Mouse (Mus musculus) lung, postnatal 0 days (tissue): Measurements from ENCODE around the gene Il9r. TPM values are rescaled to one million over a fixed set of nuclear protein-coding genes. Genes with fewer than 3 reads are reported as not detected.
A peak's percentile ranks its signal among the peaks of the same experiment; 100 is the strongest.

Experiments used
- ATAC-seq: fragments of 200-750 bp; cut with Nextera tagmentation; 2 replicates; pipeline ENCODE4 v1.8.0; 2017; ENCODE audit warnings: moderate library complexity
- DNase-seq: peaks from one replicate; pipeline ENCODE4 v3.0.0-alpha.2; 2016; ENCODE audit warnings: low spot score
- H3K27ac ChIP-seq: fragments of 300-500 bp; sonication (generic); 2 replicates; pipeline ENCODE4 v1.5.1; 2014; ENCODE audit warnings: antibody characterized with exemption, mild to moderate bottlenecking, low read length, mixed read lengths
- H3K27me3 ChIP-seq: fragments of 300-500 bp; sonication (generic); replicated peaks from 2 replicates; pipeline ENCODE4 v1.6.1; 2014; ENCODE audit warnings: low read length, mixed read lengths; ENCODE audit not compliant: insufficient read depth
- H3K36me3 ChIP-seq: fragments of 300-500 bp; sonication (generic); 2 replicates; pipeline ENCODE4 v1.6.1; 2014; ENCODE audit warnings: low read length, mixed read lengths; ENCODE audit not compliant: insufficient read depth
- H3K4me1 ChIP-seq: fragments of 300-500 bp; sonication (generic); 2 replicates; pipeline ENCODE4 v1.6.1; 2014; ENCODE audit warnings: antibody characterized with exemption, low read depth, low read length, mixed read lengths; ENCODE audit not compliant: insufficient read depth
- H3K4me2 ChIP-seq: fragments of 300-500 bp; sonication (generic); replicated peaks from 2 replicates; pipeline ENCODE4 v1.6.1; 2014; ENCODE audit warnings: low read depth, mild to moderate bottlenecking, low read length, moderate library complexity, mixed read lengths
- H3K4me3 ChIP-seq: fragments of 300-500 bp; sonication (generic); 2 replicates; pipeline ENCODE4 v1.5.1; 2014; ENCODE audit warnings: low read depth, low read length
- H3K9ac ChIP-seq: fragments of 300-500 bp; sonication (generic); replicated peaks from 2 replicates; pipeline ENCODE4 v1.6.1; 2014; ENCODE audit warnings: low read depth, mild to moderate bottlenecking
- H3K9me3 ChIP-seq: fragments of 300-500 bp; sonication (generic); 2 replicates; pipeline ENCODE4 v1.6.1; 2016; ENCODE audit warnings: low read length, mixed read lengths
- CTCF ChIP-seq: IDR thresholded peaks from 2 replicates; pipeline ENCODE4 v1.5.1; 2016; ENCODE audit warnings: antibody characterized with exemption, mild to moderate bottlenecking
- EP300 ChIP-seq: IDR thresholded peaks from 2 replicates; pipeline ENCODE4 v1.6.1; 2016; ENCODE audit warnings: antibody characterized with exemption, mild to moderate bottlenecking, control low read depth
- WGBS: fragments of 180-500 bp; shearing (Covaris S2); extraction: QIAGEN DNeasy Blood & Tissue Kit; methylation state at CpG from one replicate; pipeline ENCODE4 v1.1.7; 2014; 5-methylcytosine and 5-hydroxymethylcytosine counted together
- polyA plus RNA-seq: library from polyadenylated mRNA; unstranded; fragments of >200 nt; fragmentation: Nextera tagmentation; extraction: Ambion mirVana; gene quantifications from 2 replicates; pipeline ENCODE4 v1.2.1, GENCODE M21; 2015

Il9r gene
- polyA plus RNA-seq, 1 experiment from 2014 or later = 0.05 TPM

GRCm38 (mm10) chr11:32181973-32182868, 17.9 kb downstream of the Il9r start:
- no peaks in the 10 kb centered on the region for H3K9me3 ChIP-seq
- no peak overlapping the region for H3K27ac ChIP-seq
- H3K27me3 ChIP-seq = no peaks in the 10 kb centered on the region
- peak; percentile 40; the same call in 1 of the 2 replicates for ATAC-seq
- no peaks in the 10 kb centered on the region for H3K36me3 ChIP-seq
- TF ChIP-seq EP300 (no peak), CTCF (peak; percentile 91)
- peak; percentile 87 for DNase-seq
- H3K4me3 ChIP-seq = no peak overlapping the region
- H3K9ac ChIP-seq = no peak overlapping the region
- H3K4me2 ChIP-seq = no peak overlapping the region
- no peaks in the 10 kb centered on the region for H3K4me1 ChIP-seq
- 41% methylated on average over 23 of the region's 25 CpGs for WGBS

GRCm38 (mm10) chr11:32181246-32181645, 18.8 kb downstream of the Il9r start:
- no peak overlapping the region for H3K9ac ChIP-seq
- H3K36me3 ChIP-seq = no peaks in the 10 kb centered on the region
- DNase-seq (no peak), ATAC-seq (no peak)
- no peak overlapping the region for H3K27ac ChIP-seq
- H3K4me3 ChIP-seq = no peak overlapping the region
- H3K9me3 ChIP-seq = no peaks in the 10 kb centered on the region
- no peak overlapping the region for H3K4me2 ChIP-seq
- no peaks in the 10 kb centered on the region for H3K4me1 ChIP-seq
- TF ChIP-seq CTCF (no peak), EP300 (no peak)
- 77% methylated on average over 4 of the region's 4 CpGs for WGBS
- H3K27me3 ChIP-seq = no peaks in the 10 kb centered on the region

- H3K27ac ChIP-seq = no peak overlapping the region
- H3K27me3 ChIP-seq = no peaks in the 10 kb centered on the region
- H3K4me3 ChIP-seq = no peak overlapping the region
- no peak overlapping the region for H3K9ac ChIP-seq
- ATAC-seq (no peak), DNase-seq (no peak)
- TF ChIP-seq EP300 (no peak), CTCF (no peak)
- no peaks in the 10 kb centered on the region for H3K36me3 ChIP-seq
- H3K9me3 ChIP-seq = no peaks in the 10 kb centered on the region
- H3K4me2 ChIP-seq = no peak overlapping the region
- WGBS = 56% methylated on average over 1 of the region's 1 CpGs
- no peaks in the 10 kb centered on the region for H3K4me1 ChIP-seq
These were observed 21.6 kb downstream of the Il9r start for GRCm38 (mm10) chr11:32178506-32178905.

GRCm38 (mm10) chr11:32166683-32167082, 33.4 kb downstream of the Il9r start:
- H3K9ac ChIP-seq = no peak overlapping the region
- H3K36me3 ChIP-seq = no peaks in the 10 kb centered on the region
- H3K4me1 ChIP-seq = no peaks in the 10 kb centered on the region
- H3K27ac ChIP-seq = no peak overlapping the region
- no peak for DNase-seq
- TF ChIP-seq EP300 = no peak
- TF ChIP-seq CTCF = no peak
- no peaks in the 10 kb centered on the region for H3K9me3 ChIP-seq
- WGBS = 82% methylated on average over 4 of the region's 4 CpGs
- no peaks in the 10 kb centered on the region for H3K27me3 ChIP-seq
- H3K4me3 ChIP-seq = no peak overlapping the region
- no peak for ATAC-seq
- no peak overlapping the region for H3K4me2 ChIP-seq

GRCm38 (mm10) chr11:32161922-32162804, 37.9 kb downstream of the Il9r start:
- TF ChIP-seq CTCF (peak; percentile 97), EP300 (no peak)
- DNase-seq (peak; percentile 51), ATAC-seq (peak; percentile 84)
- Histone ChIP-seq H3K27ac (no peak overlapping the region), H3K36me3 (no peaks in the 10 kb centered on the region), H3K9me3 (no peaks in the 10 kb centered on the region), H3K9ac (no peak overlapping the region), H3K4me2 (peak overlapping the region; percentile 37), H3K27me3 (no peaks in the 10 kb centered on the region), H3K4me3 (no peak overlapping the region; the same call in 1 of the 2 replicates), H3K4me1 (no peaks in the 10 kb centered on the region)
- 13% methylated on average over 28 of the region's 28 CpGs for WGBS

GRCm38 (mm10) chr11:32161500-32161899, 38.6 kb downstream of the Il9r start:
- H3K36me3 ChIP-seq = no peaks in the 10 kb centered on the region
- DNase-seq = peak; percentile 39
- ATAC-seq = peak; percentile 41; the same call in 1 of the 2 replicates

More at GRCm38 (mm10) chr11:32161500-32161899, 38.6 kb downstream of the Il9r start:
- H3K4me2 ChIP-seq = 0 out of 2 replicates have a peak overlapping the region, but pooled peaks have one; percentile 37
- 3% methylated on average over 9 of the region's 9 CpGs for WGBS
- H3K9me3 ChIP-seq = no peaks in the 10 kb centered on the region
- TF ChIP-seq CTCF (peak; percentile 52), EP300 (no peak)
- H3K9ac ChIP-seq = no peak overlapping the region
- no peak overlapping the region for H3K27ac ChIP-seq
- no peak overlapping the region for H3K4me3 ChIP-seq
- H3K27me3 ChIP-seq = no peaks in the 10 kb centered on the region
- no peaks in the 10 kb centered on the region for H3K4me1 ChIP-seq
